Mouse (Mus musculus) retina, adult 2 months (tissue): ENCODE data around the gene Sema4d.
A peak's percentile ranks its signal among the peaks of the same experiment; 100 is the strongest.
"Not testable (repeated sequence)": the region's sequence is repeated elsewhere in the genome, so short reads cannot be mapped to it uniquely, and the experiment has no call there.

Experiments used
- DNase-seq: peaks from one replicate; pipeline ENCODE4 v3.0.0-alpha.2; 2012; ENCODE audit warnings: low read depth, low spot score

The Sema4d gene

GRCm38 (mm10) chr13:51681076-51681475, 112.5 kb downstream of the Sema4d start:
- no peak for DNase-seq

- no peak for DNase-seq
Observed at GRCm38 (mm10) chr13:51679332-51679731, 114.2 kb downstream of the Sema4d start.

- no peak for DNase-seq
Observed at GRCm38 (mm10) chr13:51678687-51679086, 114.9 kb downstream of the Sema4d start.

GRCm38 (mm10) chr13:51677630-51678185, 115.8 kb downstream of the Sema4d start:
- no peak for DNase-seq

- DNase-seq, result no peak
Observed at GRCm38 (mm10) chr13:51677041-51677440, 116.5 kb downstream of the Sema4d start.

GRCm38 (mm10) chr13:51676641-51677040, 116.9 kb downstream of the Sema4d start:
- DNase-seq, result no peak

- not testable (repeated sequence) for DNase-seq
Observed at GRCm38 (mm10) chr13:51668195-51668594, 125.4 kb downstream of the Sema4d start.

GRCm38 (mm10) chr13:51663561-51663960, 130.0 kb downstream of the Sema4d start:
- no peak for DNase-seq

- no peak for DNase-seq
Observed at GRCm38 (mm10) chr13:51659573-51659972, 134.0 kb downstream of the Sema4d start.

GRCm38 (mm10) chr13:51658094-51658493, 135.5 kb downstream of the Sema4d start:
- DNase-seq, result no peak

- no peak for DNase-seq
Observed at GRCm38 (mm10) chr13:51656516-51657235, 136.9 kb downstream of the Sema4d start.

GRCm38 (mm10) chr13:51653961-51654360, 139.6 kb downstream of the Sema4d start:
- DNase-seq, result no peak

- no peak for DNase-seq
Observed at GRCm38 (mm10) chr13:51653159-51653558, 140.4 kb downstream of the Sema4d start.

- DNase-seq, result peak; percentile 83
Observed at GRCm38 (mm10) chr13:51651408-51652064, 142.0 kb downstream of the Sema4d start, which contains the start of gene Secisbp2. TSS of gene Secisbp2 (plus strand) at chr13:51651697.

- no peak for DNase-seq
Observed at GRCm38 (mm10) chr13:51649740-51650139, 143.8 kb downstream of the Sema4d start.

- DNase-seq, result no peak
Observed at GRCm38 (mm10) chr13:51648237-51648636, 145.3 kb downstream of the Sema4d start.

- DNase-seq, result no peak
Observed at GRCm38 (mm10) chr13:51647770-51648169, 145.8 kb downstream of the Sema4d start.

- no peak for DNase-seq
Observed at GRCm38 (mm10) chr13:51646362-51647027, 147.1 kb downstream of the Sema4d start.

- no peak for DNase-seq
Observed at GRCm38 (mm10) chr13:51645872-51646271, 147.7 kb downstream of the Sema4d start.

- peak; percentile 88 for DNase-seq
Observed at GRCm38 (mm10) chr13:51644829-51645789, 148.4 kb downstream of the Sema4d start, which contains the start of gene Cks2. TSS of gene Cks2 (plus strand) at chr13:51645232.
